Mouse (Mus musculus): ENCODE data around the gene Ankfn1. TPM values are rescaled to one million over a fixed set of nuclear protein-coding genes. Genes with fewer than 3 reads are reported as not detected.

Ankfn1 gene
- total RNA-seq, 2 experiments from 2014 or later, result 0.17 to 0.23 TPM

DNA sequence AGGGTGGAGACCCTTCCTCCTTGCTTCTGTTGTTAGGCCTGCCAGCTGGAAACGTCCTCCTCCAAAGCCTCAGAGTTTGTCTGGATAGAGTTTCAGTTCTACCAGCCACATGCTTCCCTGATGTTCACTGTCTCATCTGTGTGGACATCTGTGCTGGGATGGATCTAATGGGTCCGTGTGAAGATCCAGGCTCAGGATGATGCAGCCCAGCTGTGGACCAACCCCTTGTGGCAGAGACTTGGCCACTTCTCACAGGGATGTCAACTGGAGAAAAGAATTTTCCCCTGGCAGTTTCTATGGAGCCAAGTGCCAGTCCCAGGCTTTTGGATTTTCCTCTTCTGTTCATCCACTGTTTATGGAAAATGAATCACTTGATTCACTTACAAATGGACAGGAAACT lies 100.5 kb downstream of the Ankfn1 start:
- no peak for DNase-seq (ENCODE audit: low spot score)

DNA sequence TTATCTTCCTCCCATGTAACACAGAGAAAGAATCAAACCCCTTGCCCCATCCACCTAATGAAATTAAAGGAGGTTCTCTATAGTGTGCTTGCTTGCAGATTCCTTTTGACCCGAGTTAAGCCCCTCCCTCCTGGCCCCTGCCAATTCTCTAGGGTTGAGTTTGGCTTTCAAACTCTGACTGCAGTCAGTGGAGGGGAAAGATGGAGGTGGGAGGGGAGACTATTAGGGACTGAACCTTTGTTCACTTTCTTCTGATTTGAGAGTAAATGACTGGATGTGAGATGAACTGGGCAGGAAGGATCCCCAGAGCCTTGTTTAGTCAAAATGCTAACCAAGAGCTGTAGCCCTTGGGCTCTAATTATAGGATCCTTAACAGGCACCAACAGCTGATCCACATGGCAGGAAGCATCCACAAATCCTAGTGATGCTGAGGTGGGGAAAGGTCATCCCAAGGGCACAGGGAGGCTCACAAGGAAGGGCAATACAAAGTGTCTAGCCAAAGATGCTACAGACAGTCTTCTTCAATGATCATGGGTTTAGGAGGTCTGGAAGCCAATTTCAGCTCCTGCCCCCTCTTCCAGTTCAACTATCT lies 103.4 kb downstream of the Ankfn1 start:
- DNase-seq (ENCODE audit: low spot score), result no peak

DNA sequence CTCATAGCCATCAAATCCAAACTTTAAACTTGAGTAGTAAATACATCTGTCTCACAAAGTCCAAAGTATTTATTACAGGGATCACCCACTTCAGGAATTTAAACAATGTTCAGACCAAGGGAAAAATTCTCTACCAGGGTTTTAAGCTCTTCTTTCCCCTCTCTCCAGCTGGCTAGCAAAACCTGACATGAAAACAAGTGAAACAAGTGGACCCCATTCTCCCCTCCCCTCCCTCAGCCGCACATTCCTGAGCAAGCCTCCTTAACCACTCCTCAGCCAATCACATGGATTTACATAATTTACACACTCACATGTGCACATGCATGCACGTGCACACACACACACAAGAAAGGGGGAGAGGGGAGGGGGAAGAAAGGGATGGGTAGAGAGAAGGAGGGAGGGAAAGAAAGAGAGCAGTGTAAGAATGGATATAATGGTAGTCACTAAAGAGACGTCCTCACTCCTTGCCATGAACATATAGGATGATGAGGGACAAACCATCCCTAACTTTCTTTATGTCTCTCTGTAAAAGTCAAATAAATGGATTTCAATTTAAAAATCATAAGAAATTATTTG lies 104.9 kb downstream of the Ankfn1 start:
- no peak for DNase-seq (ENCODE audit: low spot score)

DNA sequence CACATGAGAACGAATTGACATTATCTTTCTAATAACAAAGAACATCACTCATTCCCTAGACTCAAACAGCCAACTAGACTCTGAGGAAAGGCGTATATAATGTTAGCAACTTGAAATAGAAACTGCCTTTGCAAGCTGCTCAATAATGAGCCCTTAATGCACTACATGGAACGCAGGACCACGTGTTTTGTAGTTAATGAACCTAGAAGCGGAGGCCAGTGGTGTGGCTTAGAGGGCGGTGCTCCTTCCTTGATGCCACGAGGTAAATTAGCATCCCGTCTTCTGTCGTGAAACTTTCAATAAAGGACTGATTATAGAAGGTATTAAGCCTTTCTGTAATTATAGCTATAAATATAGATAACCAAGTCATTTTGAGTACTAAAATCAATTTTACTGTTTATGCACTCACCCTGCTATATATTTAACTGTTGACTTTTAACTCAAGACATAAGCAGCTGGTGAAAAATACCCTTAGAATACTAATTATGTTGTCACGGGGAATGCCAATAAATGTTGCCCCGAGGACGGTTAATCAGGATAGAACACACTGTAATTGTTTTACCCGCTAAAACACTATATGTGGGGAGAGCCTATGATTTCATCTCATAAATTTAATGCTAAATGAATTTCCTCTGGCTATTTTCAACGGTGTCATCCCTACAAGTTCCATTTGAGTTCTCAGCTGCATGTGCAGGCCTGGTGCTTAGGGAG lies 112.1 kb downstream of the Ankfn1 start:
- no peak for DNase-seq (ENCODE audit: low spot score)

DNA sequence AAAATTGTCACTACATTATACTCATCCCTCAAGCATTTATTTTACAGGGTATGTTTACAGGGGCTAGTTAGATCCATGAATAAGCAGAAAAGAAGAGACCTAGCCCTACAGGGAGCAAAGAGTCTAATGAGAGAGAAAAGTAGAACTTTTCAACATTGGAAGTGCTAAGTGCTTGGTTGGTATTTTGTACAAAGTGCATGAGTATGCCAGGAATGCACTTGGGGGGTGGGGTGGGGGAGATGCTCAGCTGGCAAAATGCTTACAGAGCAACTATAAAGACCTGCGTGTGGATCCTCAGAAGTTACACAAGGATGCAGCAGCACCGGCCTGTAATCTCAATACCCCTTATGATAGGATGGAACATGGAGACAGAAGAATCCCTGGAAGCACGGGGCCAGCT lies 118.4 kb downstream of the Ankfn1 start:
- DNase-seq (ENCODE audit: low spot score), result no peak

DNA sequence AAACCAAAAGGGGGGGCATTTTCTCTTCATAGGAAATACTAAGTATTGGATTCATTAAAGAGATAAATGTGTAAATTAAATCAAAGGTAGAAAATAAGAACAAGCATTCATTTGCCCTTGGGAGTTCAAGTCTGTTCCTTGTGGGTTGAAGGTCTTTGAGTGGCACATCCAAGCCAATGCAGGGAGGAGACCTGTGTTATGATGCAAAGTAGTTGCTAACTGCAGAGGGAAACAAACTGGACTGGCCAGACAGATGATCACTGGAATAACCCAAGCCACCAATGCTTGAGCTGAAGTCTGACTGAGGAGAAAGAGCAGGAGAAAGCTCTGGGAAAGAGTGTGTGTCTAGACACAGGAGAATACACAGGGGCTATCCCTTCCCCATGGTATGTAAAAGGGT lies 120.9 kb downstream of the Ankfn1 start:
- no peak for DNase-seq (ENCODE audit: low spot score)

DNA sequence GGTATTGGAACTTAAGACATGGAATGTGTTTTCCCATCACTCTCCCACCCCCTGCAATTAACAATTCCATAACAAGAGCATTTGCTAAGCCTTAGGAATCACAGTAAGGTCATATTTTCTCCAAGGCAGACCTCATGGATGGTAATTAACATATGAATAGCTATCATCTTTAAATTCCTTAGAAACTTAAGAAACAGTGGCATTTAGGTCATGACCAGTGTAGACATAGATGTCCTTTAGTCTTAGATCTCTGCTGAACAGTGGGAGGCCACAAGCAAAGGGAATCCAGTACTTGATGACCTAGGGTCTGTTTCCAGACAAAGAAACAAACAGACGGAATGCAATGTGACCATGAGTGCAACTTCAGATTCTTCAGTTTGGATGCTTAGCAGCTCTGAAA lies 141.7 kb downstream of the Ankfn1 start:
- DNase-seq (ENCODE audit: low spot score), result no peak

DNA sequence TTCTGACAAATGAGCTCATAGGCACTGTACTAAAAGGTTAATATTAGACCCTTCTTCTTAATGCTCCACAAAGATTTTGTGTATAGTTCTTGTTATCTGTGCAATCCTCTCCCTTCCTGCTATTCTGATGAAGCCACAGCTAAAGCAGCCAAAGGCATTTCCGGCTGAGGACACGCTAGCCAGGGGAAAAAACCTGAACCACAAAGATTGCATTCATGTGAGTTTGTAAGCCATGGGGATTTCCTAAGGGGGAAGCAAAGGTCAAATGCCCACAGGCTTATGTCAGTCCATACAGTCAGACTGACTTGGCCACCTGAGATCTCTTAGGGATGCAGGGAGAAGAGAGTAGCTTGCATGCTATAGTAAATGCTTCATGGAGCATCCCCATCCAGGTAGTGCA lies 146.1 kb downstream of the Ankfn1 start:
- DNase-seq (ENCODE audit: low spot score), result no peak

DNA sequence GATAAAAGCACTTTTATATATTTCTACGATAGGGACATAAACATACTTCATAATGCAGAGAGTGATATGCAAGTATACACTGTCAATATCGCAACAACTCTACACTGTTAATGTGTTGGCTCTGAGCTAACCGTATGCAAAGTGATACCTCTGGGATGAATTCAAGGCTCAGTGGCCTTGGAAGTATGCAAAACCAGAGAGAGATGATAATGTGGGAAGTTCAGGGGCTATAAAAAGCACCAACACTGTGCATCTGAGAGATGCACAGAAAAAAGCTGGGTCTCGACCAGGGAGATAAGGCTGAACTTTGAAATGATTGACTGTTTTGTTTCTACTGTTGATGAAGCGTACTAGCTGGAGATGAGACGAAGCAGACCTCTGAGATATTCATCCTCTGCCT lies 148.9 kb downstream of the Ankfn1 start:
- DNase-seq (ENCODE audit: low spot score), result no peak

DNA sequence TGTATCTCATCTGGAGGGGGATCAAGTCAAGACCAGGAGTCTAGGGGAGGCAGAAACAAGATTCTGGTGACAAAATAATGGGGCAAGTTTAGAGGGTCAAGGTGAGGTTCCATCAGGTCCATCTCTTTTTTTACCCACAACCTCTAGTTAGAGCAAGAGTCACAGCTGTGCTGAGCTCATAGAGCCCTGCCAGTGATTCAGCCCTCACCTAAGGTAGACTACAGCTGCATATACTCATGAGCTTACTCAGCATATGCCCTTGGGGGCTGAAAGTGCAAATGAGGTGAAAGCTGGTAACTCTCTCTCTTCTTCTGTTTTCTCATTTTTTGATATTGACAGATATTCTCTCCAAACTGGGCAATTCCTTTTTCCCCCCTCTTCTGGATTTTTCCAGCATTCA lies 150.2 kb downstream of the Ankfn1 start:
- DNase-seq (ENCODE audit: low spot score), result no peak

DNA sequence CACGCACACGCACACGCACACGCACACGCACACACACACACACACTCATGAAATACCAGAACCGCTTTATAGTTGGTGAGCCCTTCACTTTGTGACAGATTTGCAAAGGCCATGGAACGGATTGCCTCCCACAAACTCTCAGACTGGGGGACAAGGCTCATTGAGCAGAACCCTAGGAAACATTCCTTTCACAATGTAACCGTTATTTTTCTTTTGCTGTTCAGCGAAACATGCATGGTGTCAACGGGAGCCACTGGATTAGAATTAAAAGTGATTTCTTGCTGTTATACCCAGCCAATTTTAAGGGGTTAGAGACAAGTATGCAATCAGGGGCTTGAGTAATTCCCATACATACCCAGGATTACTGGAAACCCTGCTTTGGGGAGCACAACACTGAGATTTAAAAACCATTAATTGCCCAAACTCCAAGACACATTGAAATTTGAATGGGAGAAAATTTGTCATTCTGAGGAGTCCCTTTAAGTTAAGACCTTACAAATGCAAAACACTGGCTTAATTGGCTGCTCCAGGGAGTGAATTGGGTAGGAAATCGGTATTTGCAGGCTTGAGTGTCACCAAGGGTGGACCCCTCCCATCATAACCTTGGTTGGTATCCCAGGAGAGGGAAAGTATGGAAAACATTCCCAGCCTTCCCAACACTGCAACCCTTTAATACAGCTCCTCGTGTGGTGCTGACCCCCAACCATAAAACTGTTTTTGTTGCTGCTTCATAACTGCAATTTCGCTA lies 153.6 kb downstream of the Ankfn1 start:
- no peak for DNase-seq (ENCODE audit: low spot score)

DNA sequence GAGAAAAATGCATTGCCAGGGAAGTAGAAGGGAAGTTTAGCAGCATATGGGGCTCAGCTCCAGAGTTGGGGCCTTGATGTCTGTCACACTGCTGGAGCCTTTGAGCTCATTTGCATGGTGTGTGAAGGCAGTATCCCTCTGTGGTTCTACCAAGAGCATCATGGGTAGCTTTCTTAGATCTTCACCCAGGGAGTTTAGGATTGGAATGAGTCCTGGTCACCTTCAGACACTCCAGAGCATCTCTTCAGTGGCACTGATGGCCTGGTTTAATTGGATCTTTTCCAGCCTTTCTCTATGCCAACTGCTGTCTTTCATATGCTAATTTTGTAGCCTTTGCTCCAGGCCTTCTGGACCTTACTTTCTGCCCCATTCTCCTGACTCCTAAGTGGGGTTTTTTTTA lies 157.5 kb downstream of the Ankfn1 start:
- DNase-seq (ENCODE audit: low spot score), result no peak

DNA sequence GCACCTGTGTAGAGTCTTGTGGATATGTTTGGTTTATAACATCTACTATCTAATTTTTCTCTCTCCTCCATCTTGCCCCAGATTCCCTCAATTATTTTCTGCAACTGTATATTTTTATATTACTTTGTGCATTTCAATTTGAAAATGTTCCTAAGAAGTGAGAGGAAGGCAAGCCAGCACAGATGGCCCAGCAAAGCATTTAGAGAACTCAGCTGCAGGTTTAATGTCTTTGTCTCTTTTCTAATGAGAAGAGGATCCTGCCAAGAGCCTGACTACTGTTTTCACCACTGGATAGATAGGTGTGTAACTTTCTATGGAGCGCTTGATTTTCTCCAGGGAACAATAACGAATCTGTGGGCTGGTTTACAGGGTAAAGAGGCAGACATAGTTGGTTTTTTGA lies 161.6 kb downstream of the Ankfn1 start:
- no peak for DNase-seq (ENCODE audit: low spot score)

DNA sequence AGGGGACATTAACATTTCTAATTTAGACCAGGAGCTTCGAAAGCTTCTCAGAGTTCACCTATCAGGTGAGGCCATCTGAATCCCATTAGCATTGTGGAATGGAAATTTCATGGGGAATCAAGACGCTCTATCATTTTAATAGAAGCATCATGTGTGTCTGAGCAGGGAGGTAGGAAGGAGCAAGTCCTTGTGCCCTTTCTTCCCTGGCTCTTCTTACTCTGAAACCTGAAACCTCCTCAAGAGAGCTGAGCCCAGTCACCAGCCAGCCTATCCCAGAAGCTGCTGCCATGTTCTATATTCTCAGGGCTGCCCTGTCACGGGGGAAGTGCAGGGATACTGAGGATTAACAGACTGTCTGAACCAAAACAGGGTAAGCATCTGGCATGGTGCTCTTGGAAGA lies 165.9 kb downstream of the Ankfn1 start:
- DNase-seq (ENCODE audit: low spot score), result no peak

DNA sequence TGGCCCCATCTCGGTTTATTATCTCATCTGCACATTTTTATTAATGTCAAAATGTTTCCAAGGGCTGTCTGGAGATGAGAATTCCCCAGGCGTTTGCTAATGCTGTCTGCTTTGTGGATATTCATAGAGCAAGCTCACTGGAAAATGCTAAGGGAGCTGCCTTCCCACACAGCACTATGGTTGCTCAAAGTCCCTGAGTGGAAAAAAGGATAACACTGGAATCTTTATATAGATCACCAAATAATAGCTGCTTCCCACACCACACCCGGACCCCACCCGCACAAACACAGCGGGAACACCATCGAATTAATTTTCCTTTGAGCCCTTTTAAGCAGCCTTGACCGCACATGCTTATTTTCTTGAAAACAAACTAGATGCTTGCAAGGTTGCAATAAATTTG lies 169.4 kb downstream of the Ankfn1 start:
- no peak for DNase-seq (ENCODE audit: low spot score)

DNA sequence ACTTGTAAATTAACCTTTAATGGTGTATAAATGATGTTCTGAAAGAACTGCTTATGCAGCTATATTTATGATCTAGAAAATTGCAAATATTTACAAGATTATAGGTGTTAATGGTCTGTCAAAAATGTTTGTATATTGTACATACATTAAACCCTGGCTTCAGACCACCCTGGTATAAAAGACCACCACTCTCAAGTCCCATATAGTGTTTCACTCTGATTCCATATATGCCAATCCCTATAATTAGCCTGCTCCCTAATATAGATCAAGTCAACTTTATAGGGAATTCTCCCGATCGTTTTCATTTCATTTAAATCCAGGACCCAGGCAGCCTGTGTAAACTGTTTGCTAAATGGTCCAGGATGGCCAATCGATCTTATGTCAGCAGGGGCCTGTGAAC lies 170.2 kb downstream of the Ankfn1 start:
- DNase-seq (ENCODE audit: low spot score), result no peak

DNA sequence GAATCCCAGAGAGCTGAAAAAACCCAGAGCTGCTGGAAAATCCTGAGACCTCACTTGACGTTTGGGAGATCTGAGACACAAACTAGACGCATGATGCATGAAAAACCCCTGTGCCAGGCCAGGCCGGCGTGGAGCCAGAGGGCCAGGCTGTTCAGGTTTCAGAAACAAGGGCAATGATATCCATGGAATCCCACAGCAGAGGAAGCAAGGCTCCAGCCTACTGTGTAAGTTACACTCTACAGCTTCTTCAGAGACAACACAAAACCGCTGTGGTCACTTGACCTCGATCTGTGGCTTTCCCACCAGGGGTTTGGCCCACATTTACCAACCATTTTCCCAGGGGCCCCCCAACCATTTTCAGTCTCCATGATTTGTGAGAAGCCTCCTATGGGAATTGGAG lies 171.1 kb downstream of the Ankfn1 start:
- DNase-seq (ENCODE audit: low spot score), result no peak

DNA sequence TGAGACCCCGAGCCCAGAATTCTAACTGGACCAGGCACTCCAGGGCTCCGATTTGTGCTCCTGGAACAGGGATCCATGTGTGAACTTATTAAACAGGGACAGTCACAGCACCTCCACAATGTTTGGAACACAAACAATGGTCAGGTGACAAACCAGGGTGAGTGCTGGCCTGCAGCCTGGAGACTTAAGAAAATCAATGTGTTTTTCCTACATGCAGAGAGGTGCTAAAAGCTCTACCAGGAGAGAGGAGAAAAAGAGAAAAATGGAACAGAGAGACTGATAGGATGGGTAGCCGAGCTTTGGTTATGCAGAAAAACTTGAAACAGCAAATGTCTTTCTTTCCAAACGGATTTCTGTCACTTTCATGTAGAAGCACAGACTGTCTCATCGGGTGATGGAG lies 174.5 kb downstream of the Ankfn1 start:
- no peak for DNase-seq (ENCODE audit: low spot score)

DNA sequence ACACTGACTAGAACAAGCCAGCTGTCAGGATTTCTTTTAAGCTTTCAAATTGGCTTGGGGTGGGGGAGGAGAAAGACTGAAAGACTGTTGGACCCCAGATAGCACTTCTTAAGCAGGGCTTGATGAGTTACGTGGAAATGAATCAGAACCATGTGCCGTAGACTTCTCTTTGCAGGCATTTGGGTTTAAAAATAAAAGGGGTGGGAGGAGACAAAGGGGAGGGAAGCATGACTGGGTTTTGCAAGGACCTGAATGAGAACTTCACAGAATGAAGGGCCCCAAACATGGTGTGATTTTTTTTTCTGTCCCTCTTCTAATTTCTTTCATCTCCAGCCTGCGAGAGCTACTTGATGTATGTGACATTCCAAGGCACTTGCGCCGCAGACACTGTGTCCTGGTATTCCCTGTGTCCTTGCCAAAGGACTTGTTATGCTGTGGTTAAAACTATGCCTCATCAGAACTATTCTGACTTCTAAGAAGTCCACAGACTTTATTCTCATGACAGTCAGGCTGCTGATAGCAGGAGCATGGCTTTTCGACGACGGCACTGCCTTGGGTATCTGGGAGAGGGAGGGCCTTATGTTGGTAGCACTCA lies 176.4 kb downstream of the Ankfn1 start:
- DNase-seq (ENCODE audit: low spot score), result no peak

DNA sequence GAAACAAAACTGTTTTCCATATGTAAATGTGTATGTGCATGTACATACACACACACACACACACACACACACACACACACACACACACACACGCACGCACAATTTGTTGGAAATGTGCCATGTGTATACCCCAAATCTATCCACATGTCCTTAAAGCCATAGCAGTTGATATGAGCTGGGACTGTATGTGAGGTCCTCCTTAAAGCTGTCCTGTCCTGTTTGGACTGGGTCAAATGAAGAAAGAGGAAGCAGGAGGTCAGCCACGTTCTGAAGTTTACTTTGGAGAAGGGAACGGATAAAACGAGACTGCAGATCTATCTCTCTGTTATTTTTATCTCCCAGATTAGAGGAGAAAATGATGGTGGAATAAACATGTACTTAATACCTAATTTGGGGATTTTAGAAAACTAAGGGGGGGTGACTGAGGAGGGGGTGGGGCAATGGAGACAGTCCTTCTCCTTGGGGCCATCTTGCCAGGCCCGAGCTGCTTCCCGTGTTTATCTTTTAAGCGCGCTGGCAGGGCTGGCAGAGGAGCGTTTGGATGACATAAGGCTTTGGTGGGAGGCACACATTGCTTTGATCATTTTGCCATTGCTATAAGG lies 187.1 kb downstream of the Ankfn1 start:
- no peak for DNase-seq (ENCODE audit: low spot score)

DNA sequence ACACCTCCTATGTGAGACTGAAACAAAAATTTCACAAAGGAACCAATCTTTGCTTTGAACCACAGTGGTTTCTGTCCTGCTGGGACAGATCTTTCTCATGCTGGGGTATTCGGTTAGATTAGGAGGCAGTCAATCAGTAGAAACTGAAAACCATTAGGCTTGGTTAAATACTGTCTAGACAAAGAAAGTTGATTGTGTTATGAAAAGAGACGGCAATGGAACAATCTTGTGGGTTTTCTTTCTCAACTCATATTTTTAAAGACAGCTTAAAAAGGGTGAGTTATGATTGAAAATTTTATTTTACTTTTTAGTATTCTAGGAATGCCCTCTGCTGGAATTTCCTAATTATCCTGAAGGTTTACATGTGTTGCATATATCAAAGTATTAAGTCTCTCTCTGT lies 191.1 kb downstream of the Ankfn1 start:
- DNase-seq (ENCODE audit: low spot score), result no peak

DNA sequence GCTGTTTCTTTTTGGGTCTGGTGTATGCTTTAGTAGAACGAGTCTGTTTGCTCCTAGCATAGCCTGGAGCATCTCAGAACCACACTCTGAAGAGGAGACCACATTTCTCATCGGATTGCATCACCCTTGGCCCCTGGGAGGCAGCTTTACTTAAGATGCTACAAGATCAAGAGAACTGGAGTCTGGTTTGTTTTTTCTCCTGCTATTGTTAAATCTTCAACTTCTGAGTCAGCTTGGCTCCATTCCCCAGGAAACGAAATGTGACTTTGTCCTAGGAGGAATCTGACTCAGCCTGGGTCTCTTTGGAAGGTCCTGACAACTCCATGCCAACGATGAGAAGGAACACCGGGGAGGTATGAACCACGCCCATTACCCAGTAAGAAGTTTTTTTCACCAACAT lies 197.6 kb downstream of the Ankfn1 start:
- peak; percentile 31 for DNase-seq (ENCODE audit: low spot score)
